Mouse (Mus musculus): ENCODE data around the gene Vps13d. TPM values are rescaled to one million over a fixed set of nuclear protein-coding genes. Genes with fewer than 3 reads are reported as not detected.

Gene Vps13d
- polyA plus RNA-seq, 1 experiment from 2014 or later: 11.6 TPM

GRCm38 (mm10) chr4:145051209-145051969, 143.4 kb downstream of the Vps13d start:
- H3K27ac ChIP-seq: peak overlapping the region; percentile 86
- WGBS: 24% methylated on average over 4 of the region's 4 CpGs
- H3K4me3 ChIP-seq (replicated peaks): no peak overlapping the region
- no peaks in the 10 kb centered on the region for H3K27me3 ChIP-seq
- peaks cover 50% of the 10 kb centered on the region for H3K4me1 ChIP-seq (replicated peaks)
- H3K9me3 ChIP-seq: no peaks in the 10 kb centered on the region
- peak; percentile 77 for ATAC-seq (ENCODE audit: insufficient number of reproducible peaks, insufficient read depth, low FRiP score, low TSS enrichment, low read depth)
- peaks cover 42% of the 10 kb centered on the region for H3K36me3 ChIP-seq
- H3K4me2 ChIP-seq: peak overlapping the region; percentile 13
- H3K9ac ChIP-seq (replicated peaks): no peak overlapping the region

- Histone ChIP-seq H3K4me1 (replicated peaks) (peaks cover 50% of the 10 kb centered on the region), H3K9me3 (no peaks in the 10 kb centered on the region), H3K27ac (peak overlapping the region; percentile 86), H3K27me3 (no peaks in the 10 kb centered on the region), H3K9ac (replicated peaks) (no peak overlapping the region), H3K36me3 (peaks cover 41% of the 10 kb centered on the region), H3K4me3 (replicated peaks) (no peak overlapping the region), H3K4me2 (no peak overlapping the region)
- WGBS: 18% methylated on average over 8 of the region's 8 CpGs
- peak; percentile 61 for ATAC-seq (ENCODE audit: insufficient number of reproducible peaks, insufficient read depth, low FRiP score, low TSS enrichment, low read depth)
These were observed 144.1 kb downstream of the Vps13d start for GRCm38 (mm10) chr4:145050518-145051208.

GRCm38 (mm10) chr4:145047964-145048363, 146.8 kb downstream of the Vps13d start:
- 56% methylated on average over 5 of the region's 5 CpGs for WGBS
- no peak overlapping the region for H3K9ac ChIP-seq (replicated peaks)
- H3K9me3 ChIP-seq: no peaks in the 10 kb centered on the region
- H3K27me3 ChIP-seq: no peaks in the 10 kb centered on the region
- no peak overlapping the region for H3K27ac ChIP-seq
- no peak overlapping the region for H3K4me3 ChIP-seq (replicated peaks)
- peaks cover 51% of the 10 kb centered on the region for H3K36me3 ChIP-seq
- no peak overlapping the region for H3K4me2 ChIP-seq
- ATAC-seq (ENCODE audit: insufficient number of reproducible peaks, insufficient read depth, low FRiP score, low TSS enrichment, low read depth): no peak
- peaks cover 53% of the 10 kb centered on the region for H3K4me1 ChIP-seq (replicated peaks)

GRCm38 (mm10) chr4:145046032-145046401, 148.8 kb downstream of the Vps13d start:
- Histone ChIP-seq H3K9me3 (no peaks in the 10 kb centered on the region), H3K4me3 (replicated peaks) (no peak overlapping the region), H3K9ac (replicated peaks) (no peak overlapping the region), H3K4me1 (replicated peaks) (peaks cover 44% of the 10 kb centered on the region), H3K4me2 (no peak overlapping the region), H3K36me3 (peaks cover 54% of the 10 kb centered on the region), H3K27ac (no peak overlapping the region), H3K27me3 (no peaks in the 10 kb centered on the region)
- WGBS: 72% methylated on average over 5 of the region's 8 CpGs
- ATAC-seq (ENCODE audit: insufficient number of reproducible peaks, insufficient read depth, low FRiP score, low TSS enrichment, low read depth): no peak

- no peak for ATAC-seq (ENCODE audit: insufficient number of reproducible peaks, insufficient read depth, low FRiP score, low TSS enrichment, low read depth)
- WGBS: 78% methylated on average over 5 of the region's 5 CpGs
- Histone ChIP-seq H3K27ac (no peak overlapping the region), H3K36me3 (peaks cover 54% of the 10 kb centered on the region), H3K4me3 (replicated peaks) (no peak overlapping the region), H3K4me2 (no peak overlapping the region), H3K9ac (replicated peaks) (no peak overlapping the region), H3K9me3 (no peaks in the 10 kb centered on the region), H3K27me3 (no peaks in the 10 kb centered on the region), H3K4me1 (replicated peaks) (peaks cover 44% of the 10 kb centered on the region)
These were observed 149.3 kb downstream of the Vps13d start for GRCm38 (mm10) chr4:145045312-145046031.

- Histone ChIP-seq H3K9ac (replicated peaks) (no peak overlapping the region), H3K27ac (peak overlapping the region; percentile 73), H3K36me3 (peaks cover 69% of the 10 kb centered on the region), H3K4me3 (replicated peaks) (no peak overlapping the region), H3K9me3 (0 out of 2 replicates have a peak, but pooled peaks cover 2% of the 10 kb centered on the region), H3K4me1 (replicated peaks) (peaks cover 38% of the 10 kb centered on the region; the same call in 1 of the 2 replicates), H3K4me2 (no peak overlapping the region), H3K27me3 (no peaks in the 10 kb centered on the region)
- 31% methylated on average over 6 of the region's 6 CpGs for WGBS
- ATAC-seq (ENCODE audit: insufficient number of reproducible peaks, insufficient read depth, low FRiP score, low TSS enrichment, low read depth): no peak
These were observed 153.5 kb downstream of the Vps13d start for GRCm38 (mm10) chr4:145041223-145041870.

GRCm38 (mm10) chr4:145037631-145038416, 157.0 kb downstream of the Vps13d start:
- no peak overlapping the region for H3K27ac ChIP-seq
- no peak overlapping the region for H3K4me2 ChIP-seq
- 85% methylated on average over 5 of the region's 5 CpGs for WGBS
- no peak overlapping the region for H3K9ac ChIP-seq (replicated peaks)
- no peak overlapping the region for H3K4me3 ChIP-seq (replicated peaks)
- H3K36me3 ChIP-seq: peaks cover 38% of the 10 kb centered on the region
- ATAC-seq (ENCODE audit: insufficient number of reproducible peaks, insufficient read depth, low FRiP score, low TSS enrichment, low read depth): no peak
- H3K27me3 ChIP-seq: no peaks in the 10 kb centered on the region
- 0 out of 2 replicates have a peak, but pooled peaks cover 2% of the 10 kb centered on the region for H3K9me3 ChIP-seq
- peaks cover 40% of the 10 kb centered on the region for H3K4me1 ChIP-seq (replicated peaks)

GRCm38 (mm10) chr4:145037006-145037405, 157.8 kb downstream of the Vps13d start:
- Histone ChIP-seq H3K9ac (replicated peaks) (no peak overlapping the region), H3K27me3 (no peaks in the 10 kb centered on the region), H3K9me3 (0 out of 2 replicates have a peak, but pooled peaks cover 2% of the 10 kb centered on the region), H3K36me3 (peaks cover 29% of the 10 kb centered on the region), H3K4me2 (no peak overlapping the region), H3K4me3 (replicated peaks) (no peak overlapping the region), H3K4me1 (replicated peaks) (peaks cover 40% of the 10 kb centered on the region), H3K27ac (no peak overlapping the region)
- no peak for ATAC-seq (ENCODE audit: insufficient number of reproducible peaks, insufficient read depth, low FRiP score, low TSS enrichment, low read depth)
- WGBS: 38% methylated on average over 3 of the region's 3 CpGs

- peaks cover 29% of the 10 kb centered on the region for H3K36me3 ChIP-seq
- no peak for ATAC-seq (ENCODE audit: insufficient number of reproducible peaks, insufficient read depth, low FRiP score, low TSS enrichment, low read depth)
- H3K27ac ChIP-seq: no peak overlapping the region
- no peak overlapping the region for H3K4me2 ChIP-seq
- peaks cover 27% of the 10 kb centered on the region for H3K4me1 ChIP-seq (replicated peaks)
- H3K4me3 ChIP-seq (replicated peaks): no peak overlapping the region
- WGBS: 80% methylated on average over 3 of the region's 3 CpGs
- H3K27me3 ChIP-seq: no peaks in the 10 kb centered on the region
- H3K9me3 ChIP-seq: 0 out of 2 replicates have a peak, but pooled peaks cover 2% of the 10 kb centered on the region
- no peak overlapping the region for H3K9ac ChIP-seq (replicated peaks)
These were observed 159.4 kb downstream of the Vps13d start for GRCm38 (mm10) chr4:145035450-145035849.

- 16% methylated on average over 11 of the region's 11 CpGs for WGBS
- Histone ChIP-seq H3K4me3 (replicated peaks) (no peak overlapping the region), H3K27me3 (no peaks in the 10 kb centered on the region), H3K9me3 (0 out of 2 replicates have a peak, but pooled peaks cover 2% of the 10 kb centered on the region), H3K9ac (replicated peaks) (no peak overlapping the region), H3K4me1 (replicated peaks) (peaks cover 22% of the 10 kb centered on the region), H3K36me3 (peaks cover 30% of the 10 kb centered on the region), H3K27ac (0 out of 2 replicates have a peak overlapping the region, but pooled peaks have one; percentile 12), H3K4me2 (no peak overlapping the region)
- 0 out of 2 replicates have a peak, but pooled peaks have one; percentile 18 for ATAC-seq (ENCODE audit: insufficient number of reproducible peaks, insufficient read depth, low FRiP score, low TSS enrichment, low read depth)
These were observed 160.1 kb downstream of the Vps13d start for GRCm38 (mm10) chr4:145034506-145035243.
